Mouse (Mus musculus) embryonic fibroblast, embryonic 13.5 days (primary cell): Measurements from ENCODE around the gene Prkx.

Experiments used
- CTCF ChIP-seq: IDR thresholded peaks from 2 replicates; pipeline ENCODE4 v1.5.1; 2011; ENCODE audit warnings: mild to moderate bottlenecking, control low read depth, low read length, moderate library complexity, borderline replicate concordance; ENCODE audit not compliant: insufficient read depth
- POLR2A ChIP-seq: IDR thresholded peaks from 2 replicates; pipeline ENCODE4 v1.6.1; 2011; ENCODE audit warnings: low read depth, mild to moderate bottlenecking, control low read depth, low read length, moderate library complexity

- TF ChIP-seq CTCF: no peak
- no peak for TF ChIP-seq POLR2A
These were observed 3.5 kb upstream of the Prkx start for GRCm38 (mm10) chrX:77799554-77799953.
